Mouse (Mus musculus): Measurements from ENCODE around the gene Hist3h2ba.

DNA sequence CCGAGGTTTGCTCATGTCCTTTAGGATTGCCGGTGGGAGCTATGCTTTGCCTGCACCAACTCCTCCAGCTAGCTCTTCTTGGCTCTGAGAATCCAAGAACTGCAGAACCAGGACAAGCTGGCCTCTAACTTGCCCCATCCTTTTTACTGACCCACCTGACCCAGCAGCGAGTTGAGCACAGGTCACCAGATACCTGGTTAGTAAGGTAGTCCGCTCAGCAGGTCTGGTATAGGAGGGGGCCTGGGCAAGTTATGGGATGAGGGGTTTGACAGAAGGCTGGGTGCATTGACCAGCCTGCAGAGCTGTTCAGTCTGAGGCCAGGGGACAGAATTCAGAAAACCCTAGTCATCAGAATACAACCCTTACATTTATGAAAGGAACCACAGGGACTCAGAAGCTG, 19.7 kb upstream of the Hist3h2ba start:
- TF ChIP-seq CTCF (IDR thresholded peaks at IDR 0.05) = no peak
- no peak for TF ChIP-seq EP300 (IDR thresholded peaks at IDR 0.05)

Data from lung, postnatal 0 days (tissue).